Mouse (Mus musculus) heart, adult 18-20 months (tissue): Measurements from ENCODE around the gene Xrcc4. TPM values are rescaled to one million over a fixed set of nuclear protein-coding genes. Genes with fewer than 3 reads are reported as not detected.
"Not testable (repeated sequence)": the region's sequence is repeated elsewhere in the genome, so short reads cannot be mapped to it uniquely, and the experiment has no call there.

ENCODE experiments used
- DNase-seq, 2 experiments: peaks; one replicate each; pipeline ENCODE4 v3.0.0; 2021 to 2022; ENCODE audit warnings: mixed read lengths in 1 of 2
- long read RNA-seq, 2 experiments: library from polyadenylated mRNA; stranded (forward); transcript quantifications; one replicate each; pipeline ENCODE4 v2.0.0; 2021
- total RNA-seq, 2 experiments: library from RNA; stranded (reverse); gene quantifications; 2 replicates each; pipeline ENCODE4 v1.2.3; 2021

Xrcc4 gene
- total RNA-seq: 1 to 10 TPM; 9.3 to 10.0 TPM
- long read RNA-seq, experiment 1, transcript Xrcc4-201 (8 exons, 1,540 nt): major isoform, 8 of 9 reads
- long read RNA-seq, experiment 1, partial matches to known transcripts: 0 of 9 reads
- long read RNA-seq, experiment 1, other reads (novel, unspliced or antisense): 1 of 9 reads
- long read RNA-seq, experiment 2, transcript Xrcc4-201 (8 exons, 1,540 nt): major isoform, 7 of 10 reads
- long read RNA-seq, experiment 2, partial matches to known transcripts: 0 of 10 reads
- long read RNA-seq, experiment 2, other reads (novel, unspliced or antisense): 3 of 10 reads

DNA sequence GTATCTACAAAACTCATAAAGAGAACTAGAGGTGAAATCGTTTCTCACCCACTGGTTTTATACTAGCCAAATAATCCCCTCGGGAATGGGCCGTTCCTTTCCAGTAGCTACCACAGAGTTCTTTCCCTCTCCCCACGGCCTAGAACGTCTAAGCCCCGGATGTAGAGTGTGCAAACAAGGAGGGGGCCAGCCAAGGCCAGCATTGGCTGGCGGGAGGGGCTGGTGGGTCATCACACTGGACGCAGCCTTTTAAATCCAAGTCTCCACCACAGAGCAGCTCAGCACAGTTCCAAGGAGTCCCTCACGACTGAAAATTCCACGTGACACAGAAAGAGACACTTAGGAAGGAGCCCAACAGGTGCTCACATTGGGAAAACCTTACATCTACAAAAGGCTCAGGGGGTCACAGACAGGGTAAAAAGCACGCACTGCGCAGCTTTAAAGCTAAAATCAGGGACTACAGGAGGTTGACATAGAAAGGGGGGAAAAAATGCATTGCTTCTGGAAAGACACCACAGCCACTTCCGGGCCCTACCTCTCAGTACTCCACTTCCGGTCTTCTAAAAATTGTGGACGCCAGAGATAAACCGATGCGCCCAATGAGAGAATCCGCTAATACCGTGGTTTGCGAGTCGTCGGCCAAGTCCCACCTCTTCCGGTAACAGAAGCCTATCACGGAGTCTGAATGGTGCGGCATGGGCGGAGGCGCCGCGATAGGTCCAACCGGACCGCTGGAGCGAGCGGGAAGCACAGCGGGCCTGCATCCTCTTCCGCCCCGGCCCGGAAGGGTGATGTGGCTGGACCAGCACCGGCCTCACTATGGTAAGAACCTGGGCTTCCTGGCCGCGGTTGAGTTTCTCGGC is at the start of gene Xrcc4, which contains the start of gene Tmem167:
Gene Xrcc4, minus strand, starts transcription at position 647 of the 863 bp plus-strand sequence.
Gene Tmem167, plus strand, starts transcription at position 162 of the 863 bp plus-strand sequence.
- peak; percentile 99 for DNase-seq

DNA sequence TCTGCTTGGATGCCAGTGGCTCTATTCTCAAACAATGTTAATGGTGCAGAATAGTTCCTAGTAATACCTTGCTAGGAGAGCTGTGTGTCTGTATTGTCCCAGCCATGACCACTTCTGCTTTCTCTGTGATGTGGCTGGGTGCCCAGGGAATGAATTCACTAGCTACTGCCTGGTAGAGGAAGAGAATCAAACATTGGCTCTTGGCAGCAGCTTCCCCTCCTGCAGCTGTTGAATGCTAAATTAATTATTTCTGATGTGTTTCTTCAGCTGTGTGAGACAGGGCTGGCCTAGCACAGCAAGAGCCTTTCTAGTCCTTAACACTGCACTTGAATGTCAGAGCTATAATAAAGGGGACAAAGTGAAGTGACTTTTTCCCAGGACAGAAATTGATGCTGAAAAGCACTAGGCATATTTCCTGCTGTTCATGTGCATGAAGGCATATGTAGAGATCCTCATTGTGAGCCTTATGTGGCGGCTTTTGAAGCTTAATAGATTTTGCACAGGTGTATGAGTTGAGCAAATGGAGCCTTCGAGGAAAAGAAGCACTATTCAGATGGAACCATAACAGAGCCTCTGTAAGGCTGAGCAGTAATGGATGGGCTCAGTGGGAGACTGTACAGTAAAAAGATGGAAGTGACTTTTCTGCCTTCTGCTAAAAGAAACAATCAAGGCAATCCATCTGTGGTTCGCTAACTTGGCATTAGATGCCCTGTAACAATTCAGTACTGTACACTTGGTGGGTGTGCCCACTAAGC is 46.9 kb upstream of the Xrcc4 start:
- peak; percentile 3 to 12 for DNase-seq

DNA sequence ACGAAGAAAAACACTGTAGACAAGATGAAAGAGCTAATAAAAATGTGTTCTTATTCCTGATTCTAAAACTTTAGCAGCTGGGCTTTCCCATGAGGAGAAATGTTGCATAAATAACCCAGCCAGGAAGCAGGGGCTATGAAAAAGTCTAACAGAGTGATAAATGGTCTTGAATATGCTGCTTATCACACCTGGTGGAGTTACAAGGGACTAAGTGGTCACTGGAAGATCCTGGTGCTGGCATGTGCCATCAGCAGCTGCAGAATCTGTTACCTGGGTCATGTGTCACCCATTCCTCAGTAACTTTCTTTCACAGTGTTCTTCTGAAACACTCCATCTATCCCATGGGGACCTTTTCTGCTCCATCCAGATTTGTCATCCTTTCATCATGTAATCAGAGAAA is 22.3 kb upstream of the Xrcc4 start:
- no peak for DNase-seq

DNA sequence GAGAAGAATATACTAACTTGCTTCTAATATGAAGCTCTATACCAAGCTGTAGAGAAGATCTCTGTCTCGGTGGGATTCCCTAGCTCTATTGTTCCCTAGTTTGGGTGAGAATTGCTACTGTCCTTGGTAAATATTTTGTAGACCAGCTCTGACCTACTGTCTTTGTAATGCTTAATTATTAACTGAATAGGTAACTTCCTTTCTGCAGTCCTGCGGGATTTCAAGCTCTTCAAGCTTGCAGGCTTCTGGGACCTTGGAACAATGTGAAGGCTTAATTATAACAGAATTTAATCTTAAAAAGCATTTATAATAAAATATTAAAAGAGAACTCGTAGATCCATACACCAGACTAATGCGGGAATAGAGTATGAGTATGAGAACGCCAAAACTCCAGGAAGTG is 19.3 kb upstream of the Xrcc4 start:
- DNase-seq: not testable (repeated sequence)

DNA sequence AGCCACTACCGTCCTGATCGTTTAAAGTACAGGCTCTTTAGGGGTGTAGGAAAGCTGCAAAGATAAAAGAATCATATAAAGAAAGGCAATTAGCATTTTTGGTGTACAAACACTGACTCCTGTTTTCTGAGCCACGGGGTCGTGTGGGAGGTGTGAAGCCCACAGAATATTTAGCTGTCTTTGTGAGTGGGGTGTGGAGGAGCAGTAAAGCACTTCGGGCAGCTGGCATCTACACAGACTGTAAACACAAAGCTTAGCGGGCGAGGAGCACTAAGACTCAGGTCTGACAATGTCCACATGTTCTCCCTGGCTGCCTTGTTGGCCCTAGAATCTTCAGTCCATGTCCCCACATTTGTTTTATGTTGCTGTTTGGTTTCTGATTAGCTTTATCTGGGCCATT is 16.7 kb upstream of the Xrcc4 start:
- no peak for DNase-seq

DNA sequence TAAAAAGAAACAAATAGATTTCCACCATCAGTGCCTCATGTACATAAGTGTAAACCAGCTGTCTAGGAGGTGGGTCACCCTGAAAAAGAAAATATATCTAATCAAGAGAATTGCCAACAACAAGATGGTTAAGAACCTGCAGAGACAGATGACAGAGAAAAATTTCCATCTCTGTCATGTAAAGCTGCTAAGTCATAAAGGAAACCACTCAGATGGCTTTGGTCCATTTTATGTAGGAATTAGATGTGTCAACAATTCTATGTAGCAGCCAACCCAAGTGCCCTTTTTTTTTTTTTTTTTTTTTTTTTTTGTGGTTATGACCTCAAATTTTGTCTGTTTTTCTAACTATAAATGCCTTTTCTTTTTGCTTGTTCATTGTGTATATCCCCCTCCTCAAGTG is 12.1 kb upstream of the Xrcc4 start:
- no peak for DNase-seq

DNA sequence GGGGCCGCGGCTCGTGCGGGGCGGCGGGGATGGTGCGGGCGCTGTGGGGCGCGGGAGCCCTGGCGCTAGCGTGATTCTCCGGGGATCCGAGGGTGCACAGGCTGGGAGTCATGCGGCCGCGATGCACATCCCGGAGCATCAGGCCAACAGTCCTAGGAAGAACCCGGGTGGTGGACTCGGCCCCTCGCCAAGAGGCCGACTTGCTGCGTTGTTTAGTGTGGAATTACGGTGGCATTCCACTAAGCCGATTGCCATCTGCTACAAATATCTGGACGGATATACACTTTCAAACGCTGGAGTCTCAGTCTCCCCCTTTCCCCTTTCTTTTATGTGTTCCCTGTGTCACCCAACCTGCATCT is 396 bp upstream of the Xrcc4 start:
- no peak for DNase-seq

DNA sequence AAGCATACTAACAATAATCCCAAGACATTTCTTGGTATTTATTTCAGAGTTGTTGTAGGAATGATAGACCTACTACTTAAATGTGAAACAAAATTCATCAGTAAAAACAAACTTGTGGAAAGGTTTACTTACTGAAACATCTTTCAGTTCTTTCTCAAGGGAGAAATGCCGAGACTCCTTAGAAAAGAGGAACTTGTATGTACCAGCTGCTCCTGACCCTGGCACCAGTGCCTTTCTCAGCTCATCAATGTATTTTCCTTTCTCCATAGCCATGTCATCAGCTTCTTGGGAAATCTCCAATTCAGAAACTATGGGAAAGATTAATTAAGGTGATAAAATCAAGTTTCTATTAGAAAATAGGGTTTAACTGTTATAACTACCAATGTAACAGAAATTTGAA is 27.5 kb downstream of the Xrcc4 start:
- no peak for DNase-seq

DNA sequence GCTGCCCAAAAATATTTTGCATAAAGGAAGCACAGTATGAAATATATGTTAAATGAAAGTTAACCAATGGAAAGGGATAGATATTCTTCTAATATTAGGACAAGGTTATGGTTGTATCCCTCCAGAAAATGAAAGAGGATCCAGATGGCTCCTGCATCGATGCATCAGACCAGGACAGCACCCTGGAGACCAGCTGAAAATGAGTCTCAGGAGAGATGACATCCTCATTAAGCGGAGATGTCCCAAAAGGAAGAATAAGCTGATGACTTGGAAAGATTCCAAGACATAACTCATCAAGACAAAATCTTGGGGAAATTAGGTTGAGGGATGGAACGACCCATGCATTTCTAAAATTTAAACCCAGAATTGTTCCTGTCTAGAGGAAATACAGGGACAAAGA is 37.0 kb downstream of the Xrcc4 start:
- DNase-seq: no peak

DNA sequence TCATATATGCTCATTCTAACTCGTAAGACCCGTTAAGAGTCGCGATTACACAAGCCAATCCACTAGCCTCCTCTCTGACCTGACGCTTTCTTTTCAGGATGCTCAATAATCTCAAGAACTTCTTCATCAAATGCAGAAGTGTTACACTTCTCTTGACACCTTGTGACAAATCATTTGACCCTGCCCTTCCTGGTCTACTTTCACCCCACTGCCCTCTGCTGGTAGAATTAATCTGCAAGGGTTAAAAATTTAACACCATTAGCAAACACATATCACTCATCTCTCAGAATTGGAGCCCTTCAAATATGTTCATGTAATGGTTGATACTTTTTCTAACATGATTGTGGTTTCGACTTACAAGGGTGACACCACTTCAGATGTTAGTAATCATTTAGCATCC is 37.7 kb downstream of the Xrcc4 start:
- DNase-seq: no peak

DNA sequence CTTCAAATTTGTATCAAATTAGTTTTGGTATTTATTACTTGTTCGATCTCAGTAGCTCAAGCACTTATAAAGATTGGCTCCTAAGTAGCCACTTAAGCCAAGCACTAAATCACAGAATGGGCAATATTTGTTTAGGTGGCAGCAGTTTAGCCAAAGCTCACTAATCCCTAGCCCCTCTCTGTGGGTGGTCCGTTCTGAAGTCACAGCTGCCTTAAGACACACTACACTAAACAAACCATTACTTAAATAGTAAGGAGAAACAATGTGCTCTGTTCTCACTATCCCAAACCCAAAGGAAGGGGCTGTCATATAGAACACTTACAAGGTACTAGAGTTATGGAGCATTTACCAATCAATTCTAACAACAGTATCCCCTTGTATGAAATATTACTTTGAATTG is 49.8 kb downstream of the Xrcc4 start:
- DNase-seq: no peak

DNA sequence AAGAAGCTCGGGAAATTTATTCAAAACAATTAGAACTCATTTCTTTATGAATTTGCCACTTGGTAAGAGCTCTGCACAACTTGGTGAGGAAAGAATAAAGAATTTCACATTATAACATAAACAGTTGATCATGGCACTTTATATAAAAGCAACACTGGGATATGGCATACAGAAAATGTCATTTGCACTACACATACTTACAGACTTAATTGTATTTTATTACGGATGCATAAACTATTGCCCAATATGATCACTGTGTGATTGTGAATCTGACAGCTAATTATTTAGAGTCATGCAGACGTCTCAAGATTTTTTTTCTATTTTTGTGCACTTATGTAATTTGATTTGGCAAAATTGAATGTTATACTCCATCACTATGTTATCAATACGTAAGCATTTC is 56.4 kb downstream of the Xrcc4 start:
- no peak for DNase-seq

DNA sequence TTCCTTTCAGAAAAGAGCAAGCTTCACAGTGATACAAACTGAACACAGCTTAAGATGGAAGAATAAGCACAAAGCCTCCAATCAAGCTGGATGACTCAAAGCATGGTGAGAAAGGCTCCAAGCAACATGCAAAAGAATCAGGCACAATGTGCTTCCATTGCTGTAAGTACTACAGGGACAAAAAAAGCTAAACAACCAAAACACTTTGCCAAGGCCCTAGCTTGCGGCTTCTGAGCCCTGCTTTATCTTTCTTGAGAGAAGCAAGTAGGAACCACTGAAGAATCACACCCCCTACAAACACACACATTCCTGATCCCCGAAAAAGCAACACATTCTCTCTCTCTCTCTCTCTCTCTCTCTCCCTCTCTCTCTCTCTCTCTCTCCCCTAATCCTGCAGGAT is 56.9 kb downstream of the Xrcc4 start:
- no peak for DNase-seq

DNA sequence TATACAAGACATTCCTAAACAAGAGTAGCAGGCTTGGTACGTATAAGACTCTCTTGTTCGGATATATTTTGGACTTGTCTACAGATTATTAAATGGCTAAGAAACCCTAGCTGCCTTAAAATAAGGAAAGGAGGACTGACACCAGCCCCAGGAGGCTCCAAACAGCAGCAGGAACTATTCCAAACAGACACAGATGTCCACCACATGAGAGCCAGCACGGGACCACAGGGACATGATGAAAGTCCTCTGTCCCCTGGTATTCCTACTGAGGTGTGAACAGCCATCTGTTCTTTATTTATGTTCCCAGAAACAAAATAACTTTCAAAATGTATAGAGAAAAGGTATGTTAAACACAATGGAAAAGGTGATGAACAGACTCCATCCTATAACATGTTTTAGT is 58.5 kb downstream of the Xrcc4 start:
- DNase-seq: no peak

DNA sequence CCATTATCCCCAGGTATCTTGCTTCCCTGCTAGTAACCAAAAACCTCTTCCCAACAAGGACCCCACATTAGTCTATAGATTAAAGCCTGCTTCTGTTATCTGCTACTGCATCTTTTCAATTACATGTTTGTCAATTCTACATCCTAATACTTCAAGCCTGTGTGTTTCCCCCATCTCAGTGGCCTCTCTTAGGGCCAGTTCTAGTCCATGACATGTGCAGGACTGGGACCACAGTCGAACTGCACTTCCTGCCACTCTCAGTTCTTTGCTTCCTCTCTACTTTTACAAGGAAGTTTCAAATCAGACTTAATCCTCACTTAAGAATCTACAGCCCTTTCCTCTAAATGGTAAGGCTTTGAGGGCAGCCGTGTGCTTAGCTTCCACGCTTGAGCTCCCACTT is 76.8 kb downstream of the Xrcc4 start:
- no peak for DNase-seq

DNA sequence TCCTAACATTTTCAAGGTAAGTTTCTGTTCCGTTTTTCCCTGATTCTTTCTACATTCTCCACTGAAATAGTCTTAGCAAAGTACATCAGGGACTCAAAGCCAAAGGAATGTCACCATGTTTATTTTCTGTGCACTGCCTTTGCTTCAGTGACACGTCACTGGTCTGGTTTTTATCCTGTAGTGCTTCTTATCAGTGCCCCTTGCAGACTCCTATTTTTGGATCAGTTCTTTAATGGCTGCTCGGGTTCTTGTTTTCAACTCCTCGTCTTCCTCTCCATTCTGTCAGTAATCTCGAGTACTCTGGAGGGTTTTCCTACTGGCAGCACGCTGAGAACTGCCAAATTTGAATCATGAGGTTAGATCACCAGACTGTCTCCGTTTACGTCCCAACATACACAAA is 77.2 kb downstream of the Xrcc4 start:
- DNase-seq: peak; percentile 50 to 62

DNA sequence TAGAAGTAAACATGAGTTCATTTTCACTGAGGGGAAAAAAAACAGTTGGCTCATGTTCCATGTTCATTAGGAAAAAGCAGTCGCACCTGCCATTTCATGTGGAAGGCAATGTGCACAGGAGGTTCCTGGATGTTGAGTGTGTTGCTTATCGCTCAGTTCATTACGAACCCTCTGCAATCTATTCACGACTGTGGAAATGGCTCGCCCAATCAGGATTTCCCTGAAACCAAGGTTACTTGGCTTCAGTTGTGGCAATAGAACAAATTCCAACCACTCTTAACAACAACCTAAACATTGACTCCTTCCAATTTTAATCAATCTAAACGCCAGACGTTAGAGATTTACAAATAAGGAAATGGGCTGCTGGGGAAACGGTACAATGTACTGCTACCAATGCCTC is 78.3 kb downstream of the Xrcc4 start:
- DNase-seq: peak; percentile 13 to 23

DNA sequence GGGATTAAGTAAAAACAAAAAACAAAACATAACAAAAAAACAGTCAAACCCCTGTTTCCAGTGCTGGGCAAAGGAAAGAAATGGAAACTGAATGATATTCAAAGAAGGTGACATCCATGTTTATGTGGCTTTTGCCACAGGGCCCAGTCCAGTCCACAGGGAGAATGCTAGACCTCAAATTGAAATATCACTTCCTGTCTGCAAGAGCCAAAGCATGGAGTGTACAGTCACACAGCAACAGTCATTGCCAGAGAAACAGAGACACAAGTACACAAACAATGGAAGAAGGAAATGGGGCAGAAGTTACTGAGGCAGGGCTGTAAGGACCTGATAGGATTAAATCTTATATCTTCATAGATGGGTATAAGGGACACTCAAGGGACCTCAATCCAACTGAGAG is 79.6 kb downstream of the Xrcc4 start:
- peak in 1 of 2 experiments; percentile 6 for DNase-seq

DNA sequence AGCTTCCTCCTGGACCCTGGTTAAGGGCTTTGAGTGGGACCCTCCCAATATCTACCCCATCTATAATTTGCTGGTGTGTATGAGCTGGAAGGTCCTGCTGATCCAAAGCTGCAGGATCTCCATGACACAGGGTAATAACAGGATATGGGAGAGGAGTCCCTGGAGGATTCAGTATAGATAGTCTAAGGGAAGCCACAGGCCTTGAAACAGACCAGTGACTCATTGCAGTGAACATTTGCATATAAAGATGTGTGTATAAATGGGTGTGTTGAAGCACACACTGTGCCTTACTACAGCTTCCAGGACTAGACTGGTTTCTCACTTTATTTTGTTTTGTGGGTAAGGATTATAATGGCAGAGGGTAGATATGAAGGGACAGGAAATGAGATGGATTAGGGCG is 83.8 kb downstream of the Xrcc4 start:
- DNase-seq: no peak

DNA sequence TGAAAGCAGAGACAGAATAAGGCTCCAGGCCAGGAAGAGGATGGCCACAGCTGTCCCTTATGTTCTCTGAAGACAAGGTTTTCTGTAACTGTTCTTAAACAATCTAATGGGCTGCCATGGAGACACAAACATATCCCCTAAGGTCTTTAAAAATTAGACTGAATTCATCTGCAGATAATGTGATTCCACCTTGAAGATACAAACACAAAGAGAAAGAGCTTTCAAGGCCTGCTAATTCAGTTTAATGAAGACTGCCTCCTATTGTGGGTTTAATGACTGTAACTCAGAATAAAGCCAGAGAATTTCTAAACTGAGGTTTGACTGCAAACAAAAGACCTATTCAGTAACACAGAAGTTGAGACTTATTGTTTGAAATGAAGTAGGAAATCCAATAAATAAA is 91.9 kb downstream of the Xrcc4 start:
- no peak for DNase-seq

DNA sequence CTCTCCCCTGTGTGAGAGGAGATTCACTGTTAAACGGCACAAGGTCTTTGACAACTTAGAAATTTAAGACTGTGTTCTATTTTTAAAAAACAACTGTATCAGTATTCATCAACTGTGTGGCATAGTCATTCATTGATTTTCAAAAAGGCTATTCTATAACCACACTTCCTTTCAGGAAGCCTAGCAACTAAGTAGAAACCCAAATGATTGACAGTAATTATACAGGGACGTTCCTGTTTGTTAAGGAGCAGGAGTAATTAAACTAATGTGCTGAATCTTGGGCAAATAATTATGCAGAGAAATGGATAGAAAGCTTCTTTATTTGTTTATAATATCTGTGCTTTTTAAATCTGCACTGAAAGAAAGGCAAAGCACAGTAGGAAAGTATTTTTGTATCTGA is 103.3 kb downstream of the Xrcc4 start:
- no peak for DNase-seq

DNA sequence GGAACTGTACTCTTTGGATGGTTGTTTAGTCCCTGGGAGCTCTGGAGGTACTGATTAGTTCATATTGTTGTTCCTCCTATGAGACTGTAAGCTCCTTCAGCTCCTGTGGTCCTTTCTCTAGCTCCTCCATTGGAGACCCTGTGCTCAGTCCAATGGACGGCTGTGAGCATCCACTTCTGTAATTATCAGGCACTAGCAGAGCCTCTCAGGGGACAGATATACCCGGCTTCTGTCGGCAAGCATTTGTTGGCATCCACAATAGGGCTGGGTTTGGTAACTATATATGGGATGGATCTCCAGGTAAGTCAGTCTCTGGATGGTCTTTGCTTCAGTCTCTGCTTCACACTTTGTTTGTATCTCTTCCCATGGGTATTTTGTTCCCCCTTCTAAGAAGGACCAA is 118.5 kb downstream of the Xrcc4 start:
- DNase-seq: no peak

DNA sequence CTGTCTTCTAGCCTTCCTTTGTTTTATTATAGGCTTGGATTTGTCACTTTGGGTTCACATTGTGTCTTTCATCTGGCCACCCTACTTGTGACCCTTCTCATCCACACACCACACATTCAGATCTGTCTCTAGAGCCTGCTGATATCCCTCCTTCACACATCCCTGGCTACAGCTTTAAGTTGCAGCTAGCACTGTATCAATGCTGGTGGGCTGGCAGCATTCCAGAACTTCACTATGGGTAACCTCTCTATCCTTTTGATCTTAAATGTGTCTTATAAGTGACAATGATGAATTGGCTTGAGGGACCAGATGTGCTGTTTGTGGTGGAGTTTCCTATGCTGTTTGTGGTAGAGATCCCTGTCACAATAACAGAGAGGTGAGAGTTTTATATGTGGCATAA is 120.7 kb downstream of the Xrcc4 start:
- no peak for DNase-seq
